Mouse (Mus musculus): ENCODE measurements around the gene Cntn1. TPM values are rescaled to one million over a fixed set of nuclear protein-coding genes. Genes with fewer than 3 reads are reported as not detected.

Cntn1 gene
- polyA plus RNA-seq, 1 experiment from 2014 or later: 3.1 TPM

- Histone ChIP-seq H3K27ac (no peak overlapping the region), H3K9me3 (no peaks in the 10 kb centered on the region), H3K4me2 (replicated peaks) (no peak overlapping the region), H3K36me3 (no peaks in the 10 kb centered on the region), H3K4me1 (no peaks in the 10 kb centered on the region), H3K4me3 (no peak overlapping the region), H3K9ac (no peak overlapping the region), H3K27me3 (no peaks in the 10 kb centered on the region)
- WGBS: 78% methylated on average over 4 of the region's 4 CpGs
- no peak for ATAC-seq (ENCODE audit: insufficient number of reproducible peaks, insufficient read depth, low FRiP score, low TSS enrichment)
Measured at GRCm38 (mm10) chr15:92141972-92142371, 91.0 kb downstream of the Cntn1 start.

- WGBS: 57% methylated on average over 2 of the region's 2 CpGs
- no peaks in the 10 kb centered on the region for H3K36me3 ChIP-seq
- H3K9ac ChIP-seq: no peak overlapping the region
- H3K4me2 ChIP-seq (replicated peaks): no peak overlapping the region
- H3K27ac ChIP-seq: no peak overlapping the region
- H3K9me3 ChIP-seq: no peaks in the 10 kb centered on the region
- H3K4me3 ChIP-seq: no peak overlapping the region
- H3K4me1 ChIP-seq: no peaks in the 10 kb centered on the region
- no peaks in the 10 kb centered on the region for H3K27me3 ChIP-seq
- no peak for ATAC-seq (ENCODE audit: insufficient number of reproducible peaks, insufficient read depth, low FRiP score, low TSS enrichment)
Measured at GRCm38 (mm10) chr15:92154921-92155320, 104.0 kb downstream of the Cntn1 start.

- no peak overlapping the region for H3K4me2 ChIP-seq (replicated peaks)
- no peaks in the 10 kb centered on the region for H3K36me3 ChIP-seq
- no peak overlapping the region for H3K4me3 ChIP-seq
- H3K9me3 ChIP-seq: no peaks in the 10 kb centered on the region
- no peak overlapping the region for H3K27ac ChIP-seq
- 72% methylated on average over 10 of the region's 10 CpGs for WGBS
- no peak overlapping the region for H3K9ac ChIP-seq
- ATAC-seq (ENCODE audit: insufficient number of reproducible peaks, insufficient read depth, low FRiP score, low TSS enrichment): no peak
- H3K4me1 ChIP-seq: no peaks in the 10 kb centered on the region
- no peaks in the 10 kb centered on the region for H3K27me3 ChIP-seq
Measured at GRCm38 (mm10) chr15:92160855-92161162, 109.8 kb downstream of the Cntn1 start.

- 43% methylated on average over 20 of the region's 20 CpGs for WGBS
- no peaks in the 10 kb centered on the region for H3K9me3 ChIP-seq
- peak overlapping the region; percentile 14; the same call in 1 of the 2 replicates for H3K4me2 ChIP-seq (replicated peaks)
- H3K27me3 ChIP-seq: no peaks in the 10 kb centered on the region
- no peak overlapping the region for H3K27ac ChIP-seq
- ATAC-seq (ENCODE audit: insufficient number of reproducible peaks, insufficient read depth, low FRiP score, low TSS enrichment): no peak
- no peak overlapping the region for H3K9ac ChIP-seq
- no peaks in the 10 kb centered on the region for H3K4me1 ChIP-seq
- H3K36me3 ChIP-seq: no peaks in the 10 kb centered on the region
- no peak overlapping the region for H3K4me3 ChIP-seq
Measured at GRCm38 (mm10) chr15:92161163-92162025, 110.4 kb downstream of the Cntn1 start.

- no peak overlapping the region for H3K4me2 ChIP-seq (replicated peaks)
- H3K4me3 ChIP-seq: no peak overlapping the region
- no peaks in the 10 kb centered on the region for H3K4me1 ChIP-seq
- H3K9ac ChIP-seq: no peak overlapping the region
- H3K36me3 ChIP-seq: no peaks in the 10 kb centered on the region
- H3K27me3 ChIP-seq: no peaks in the 10 kb centered on the region
- 66% methylated on average over 4 of the region's 4 CpGs for WGBS
- no peaks in the 10 kb centered on the region for H3K9me3 ChIP-seq
- no peak for ATAC-seq (ENCODE audit: insufficient number of reproducible peaks, insufficient read depth, low FRiP score, low TSS enrichment)
- H3K27ac ChIP-seq: no peak overlapping the region
Measured at GRCm38 (mm10) chr15:92162835-92163234, 111.9 kb downstream of the Cntn1 start.

- Histone ChIP-seq H3K4me3 (no peak overlapping the region), H3K36me3 (no peaks in the 10 kb centered on the region), H3K9ac (no peak overlapping the region), H3K27me3 (no peaks in the 10 kb centered on the region), H3K4me1 (no peaks in the 10 kb centered on the region), H3K27ac (no peak overlapping the region), H3K9me3 (no peaks in the 10 kb centered on the region), H3K4me2 (replicated peaks) (no peak overlapping the region)
- WGBS: 78% methylated on average over 3 of the region's 3 CpGs
- no peak for ATAC-seq (ENCODE audit: insufficient number of reproducible peaks, insufficient read depth, low FRiP score, low TSS enrichment)
Measured at GRCm38 (mm10) chr15:92164127-92164526, 113.2 kb downstream of the Cntn1 start.

GRCm38 (mm10) chr15:92166266-92166665, 115.3 kb downstream of the Cntn1 start:
- Histone ChIP-seq H3K27me3 (no peaks in the 10 kb centered on the region), H3K4me3 (no peak overlapping the region), H3K4me1 (no peaks in the 10 kb centered on the region), H3K4me2 (replicated peaks) (no peak overlapping the region), H3K9me3 (no peaks in the 10 kb centered on the region), H3K27ac (no peak overlapping the region), H3K36me3 (no peaks in the 10 kb centered on the region), H3K9ac (no peak overlapping the region)
- ATAC-seq (ENCODE audit: insufficient number of reproducible peaks, insufficient read depth, low FRiP score, low TSS enrichment): no peak
- 90% methylated on average over 5 of the region's 5 CpGs for WGBS

GRCm38 (mm10) chr15:92175739-92176138, 124.8 kb downstream of the Cntn1 start:
- no peak overlapping the region for H3K9ac ChIP-seq
- H3K4me1 ChIP-seq: no peaks in the 10 kb centered on the region
- WGBS: 74% methylated on average over 2 of the region's 2 CpGs
- H3K4me3 ChIP-seq: no peak overlapping the region
- no peaks in the 10 kb centered on the region for H3K36me3 ChIP-seq
- H3K4me2 ChIP-seq (replicated peaks): no peak overlapping the region
- no peaks in the 10 kb centered on the region for H3K27me3 ChIP-seq
- ATAC-seq (ENCODE audit: insufficient number of reproducible peaks, insufficient read depth, low FRiP score, low TSS enrichment): no peak
- no peaks in the 10 kb centered on the region for H3K9me3 ChIP-seq
- H3K27ac ChIP-seq: no peak overlapping the region

- Histone ChIP-seq H3K9me3 (no peaks in the 10 kb centered on the region), H3K4me2 (replicated peaks) (no peak overlapping the region), H3K9ac (no peak overlapping the region), H3K4me3 (no peak overlapping the region), H3K27ac (no peak overlapping the region), H3K4me1 (no peaks in the 10 kb centered on the region), H3K36me3 (no peaks in the 10 kb centered on the region), H3K27me3 (no peaks in the 10 kb centered on the region)
- no peak for ATAC-seq (ENCODE audit: insufficient number of reproducible peaks, insufficient read depth, low FRiP score, low TSS enrichment)
- 63% methylated on average over 9 of the region's 9 CpGs for WGBS
Measured at GRCm38 (mm10) chr15:92177413-92177812, 126.4 kb downstream of the Cntn1 start.

GRCm38 (mm10) chr15:92185484-92185883, 134.5 kb downstream of the Cntn1 start:
- 91% methylated on average over 2 of the region's 2 CpGs for WGBS
- ATAC-seq (ENCODE audit: insufficient number of reproducible peaks, insufficient read depth, low FRiP score, low TSS enrichment): no peak
- Histone ChIP-seq H3K4me2 (replicated peaks) (no peak overlapping the region), H3K4me3 (no peak overlapping the region), H3K9me3 (no peaks in the 10 kb centered on the region), H3K4me1 (no peaks in the 10 kb centered on the region), H3K27me3 (no peaks in the 10 kb centered on the region), H3K36me3 (no peaks in the 10 kb centered on the region), H3K27ac (no peak overlapping the region), H3K9ac (no peak overlapping the region)

GRCm38 (mm10) chr15:92190000-92190399, 139.0 kb downstream of the Cntn1 start:
- H3K4me2 ChIP-seq (replicated peaks): no peak overlapping the region
- H3K27me3 ChIP-seq: no peaks in the 10 kb centered on the region
- H3K4me1 ChIP-seq: no peaks in the 10 kb centered on the region
- no peak overlapping the region for H3K4me3 ChIP-seq
- 74% methylated on average over 2 of the region's 2 CpGs for WGBS
- H3K27ac ChIP-seq: no peak overlapping the region
- no peaks in the 10 kb centered on the region for H3K9me3 ChIP-seq
- no peak for ATAC-seq (ENCODE audit: insufficient number of reproducible peaks, insufficient read depth, low FRiP score, low TSS enrichment)
- H3K9ac ChIP-seq: no peak overlapping the region
- H3K36me3 ChIP-seq: no peaks in the 10 kb centered on the region

GRCm38 (mm10) chr15:92200326-92200985, 149.5 kb downstream of the Cntn1 start:
- Histone ChIP-seq H3K27me3 (no peaks in the 10 kb centered on the region), H3K9me3 (no peaks in the 10 kb centered on the region), H3K4me1 (no peaks in the 10 kb centered on the region), H3K9ac (no peak overlapping the region), H3K4me3 (no peak overlapping the region), H3K4me2 (replicated peaks) (no peak overlapping the region), H3K36me3 (no peaks in the 10 kb centered on the region), H3K27ac (no peak overlapping the region)
- ATAC-seq (ENCODE audit: insufficient number of reproducible peaks, insufficient read depth, low FRiP score, low TSS enrichment): no peak
- 77% methylated on average over 6 of the region's 6 CpGs for WGBS
